Mouse (Mus musculus) Patski (cell line): ENCODE results near the gene Arl4c. TPM values are rescaled to one million over a fixed set of nuclear protein-coding genes. Genes with fewer than 3 reads are reported as not detected.

ENCODE experiments used
- ATAC-seq: fragments of 100-300 bp; one replicate; pipeline ENCODE4 v1.8.0; 2021
- CTCF ChIA-PET: fragments of 350-600 bp; sonication (Branson Sonifier 250); formaldehyde crosslinking; loops from one replicate; lab custom pipeline; 2022; ENCODE audit warnings: inconsistent platforms; lab: Charles Lee
- POLR2A ChIA-PET: fragments of 350-600 bp; sonication (Branson Sonifier 250); formaldehyde crosslinking; loops from one replicate; lab custom pipeline; 2022; ENCODE audit warnings: antibody characterized with exemption, inconsistent platforms; lab: Charles Lee
- DNase-seq: peaks from one replicate; pipeline ENCODE4 v3.0.0-alpha.2; 2011; ENCODE audit warnings: low read depth, low spot score
- H3K27me3 ChIP-seq: fragments of 371-371 bp; one replicate; pipeline ENCODE4 v1.5.1; 2021
- CTCF ChIP-seq: fragments of 100-300 bp; IDR thresholded peaks from one replicate; pipeline ENCODE4 v1.5.1; 2021
- in situ Hi-C: fragments of 300-500 bp; cut with MboI; formaldehyde crosslinking; loops from 3 replicates; pipeline ENCODE4 v1.11.1; 2018; ENCODE audit warnings: low pct_unique_long_range_greater_than_20kb, mixed read lengths
- polyA plus RNA-seq: library from polyadenylated mRNA; unstranded; gene quantifications from one replicate; pipeline ENCODE4 v1.2.3, GENCODE M21; 2021

Gene Arl4c
- polyA plus RNA-seq, 1 experiment from 2014 or later: 146 TPM

GRCm38 (mm10) chr1:88662736-88663135, 39.3 kb downstream of the Arl4c start:
- in situ Hi-C loops: no loop called here
- DNase-seq: no peak
- TF ChIP-seq CTCF: no peak
- H3K27me3 ChIP-seq: no peaks in the 10 kb centered on the region
- ChIA-PET POLR2A (interaction anchor here (0.9 to 1.1 kb wide), 3 partner anchors 9 to 38 kb away, joined by 4 read pairs; no protein-coding TSS in a partner anchor), CTCF (interaction anchor here (0.6 to 2.3 kb wide), 6 partner anchors 8 to 813 kb away, joined by 3 to 5 read pairs (median 4); no protein-coding TSS in a partner anchor)
- ATAC-seq: no peak

- CTCF ChIA-PET: interaction anchor here (0.6 to 2.3 kb wide), 4 partner anchors 9 to 21 kb away, joined by 3 to 5 read pairs (median 4); no protein-coding TSS in a partner anchor
These were observed 40.8 kb downstream of the Arl4c start for GRCm38 (mm10) chr1:88661209-88661608.

GRCm38 (mm10) chr1:88658290-88658857, 43.6 kb downstream of the Arl4c start:
- H3K27me3 ChIP-seq: no peaks in the 10 kb centered on the region
- in situ Hi-C loops: no loop called here
- DNase-seq (no peak), ATAC-seq (no peak)
- POLR2A ChIA-PET: no interaction called here
- no peak for TF ChIP-seq CTCF
- CTCF ChIA-PET: interaction anchor here (1.4 kb wide), 1 partner anchor 96 kb away, joined by 3 read pairs; no protein-coding TSS in a partner anchor

More at GRCm38 (mm10) chr1:88661209-88661608, 40.8 kb downstream of the Arl4c start:
- ATAC-seq (no peak), DNase-seq (no peak)
- no peak for TF ChIP-seq CTCF
- H3K27me3 ChIP-seq: no peaks in the 10 kb centered on the region
- POLR2A ChIA-PET: interaction anchor here (0.9 to 1.0 kb wide), 2 partner anchors 37 to 41 kb away, joined by 3 read pairs; partner anchors contain the start of gene Arl4c
- in situ Hi-C loops: no loop called here

- POLR2A ChIA-PET: no interaction called here
- DNase-seq (no peak), ATAC-seq (no peak)
- in situ Hi-C loops: no loop called here
- CTCF ChIA-PET: interaction anchor here (1.6 kb wide), 1 partner anchor 10 kb away, joined by 4 read pairs; no protein-coding TSS in a partner anchor
- H3K27me3 ChIP-seq: no peaks in the 10 kb centered on the region
- TF ChIP-seq CTCF: no peak
These were observed 45.9 kb downstream of the Arl4c start for GRCm38 (mm10) chr1:88656096-88656480.

- DNase-seq (no peak), ATAC-seq (no peak)
- TF ChIP-seq CTCF: no peak
- in situ Hi-C loops: no loop called here
- ChIA-PET CTCF (interaction anchor here (1.5 to 1.6 kb wide), 2 partner anchors 8 to 10 kb away, joined by 4 read pairs; no protein-coding TSS in a partner anchor), POLR2A (interaction anchor here (0.6 kb wide), 1 partner anchor 33 kb away, joined by 3 read pairs; no protein-coding TSS in a partner anchor)
- no peaks in the 10 kb centered on the region for H3K27me3 ChIP-seq
These were observed 46.4 kb downstream of the Arl4c start for GRCm38 (mm10) chr1:88655473-88656095.

- ChIA-PET CTCF (interaction anchor here (1.5 to 1.6 kb wide), 2 partner anchors 8 to 11 kb away, joined by 4 read pairs; no protein-coding TSS in a partner anchor), POLR2A (interaction anchor here (0.6 to 3.6 kb wide), 2 partner anchors 34 to 44 kb away, joined by 3 to 21 read pairs; no protein-coding TSS in a partner anchor)
- H3K27me3 ChIP-seq: no peaks in the 10 kb centered on the region
- in situ Hi-C loops: loop anchor here (5.0 kb wide), 1 partner anchor 48 kb away; the partner anchor contains the start of gene Arl4c
- ATAC-seq: no peak
- no peak for DNase-seq
- no peak for TF ChIP-seq CTCF
These were observed 47.2 kb downstream of the Arl4c start for GRCm38 (mm10) chr1:88654521-88655472.

GRCm38 (mm10) chr1:88653614-88654520, 48.2 kb downstream of the Arl4c start:
- CTCF ChIA-PET: interaction anchor here (1.5 to 1.8 kb wide), 2 partner anchors 9 to 25 kb away, joined by 4 read pairs; no protein-coding TSS in a partner anchor
- no peaks in the 10 kb centered on the region for H3K27me3 ChIP-seq
- in situ Hi-C loops: loop anchor here (5.0 kb wide), 1 partner anchor 48 kb away; the partner anchor contains the start of gene Arl4c
- TF ChIP-seq CTCF: no peak
- no peak for ATAC-seq
- DNase-seq: no peak
- POLR2A ChIA-PET: interaction anchor here (0.8 to 3.6 kb wide), 2 partner anchors 13 to 45 kb away, joined by 3 to 21 read pairs; no protein-coding TSS in a partner anchor

- no peak for ATAC-seq
- DNase-seq: no peak
- no peaks in the 10 kb centered on the region for H3K27me3 ChIP-seq
- ChIA-PET CTCF (interaction anchor here (1.1 to 1.8 kb wide), 6 partner anchors 8 to 178 kb away, joined by 3 to 5 read pairs (median 4); no protein-coding TSS in a partner anchor), POLR2A (interaction anchor here (0.8 to 3.6 kb wide), 5 partner anchors 12 to 206 kb away, joined by 3 to 21 read pairs (median 5); partner anchors contain the start of gene Arl4c)
- in situ Hi-C loops: loop anchor here (5.0 kb wide), 1 partner anchor 50 kb away; the partner anchor contains the start of gene Arl4c
- no peak for TF ChIP-seq CTCF
These were observed 49.3 kb downstream of the Arl4c start for GRCm38 (mm10) chr1:88652682-88653081.
